Mouse (Mus musculus): ENCODE data around the gene Tbc1d22a.
"Not testable (repeated sequence)": the region's sequence is repeated elsewhere in the genome, so short reads cannot be mapped to it uniquely, and the experiment has no call there.

Tbc1d22a gene

DNA sequence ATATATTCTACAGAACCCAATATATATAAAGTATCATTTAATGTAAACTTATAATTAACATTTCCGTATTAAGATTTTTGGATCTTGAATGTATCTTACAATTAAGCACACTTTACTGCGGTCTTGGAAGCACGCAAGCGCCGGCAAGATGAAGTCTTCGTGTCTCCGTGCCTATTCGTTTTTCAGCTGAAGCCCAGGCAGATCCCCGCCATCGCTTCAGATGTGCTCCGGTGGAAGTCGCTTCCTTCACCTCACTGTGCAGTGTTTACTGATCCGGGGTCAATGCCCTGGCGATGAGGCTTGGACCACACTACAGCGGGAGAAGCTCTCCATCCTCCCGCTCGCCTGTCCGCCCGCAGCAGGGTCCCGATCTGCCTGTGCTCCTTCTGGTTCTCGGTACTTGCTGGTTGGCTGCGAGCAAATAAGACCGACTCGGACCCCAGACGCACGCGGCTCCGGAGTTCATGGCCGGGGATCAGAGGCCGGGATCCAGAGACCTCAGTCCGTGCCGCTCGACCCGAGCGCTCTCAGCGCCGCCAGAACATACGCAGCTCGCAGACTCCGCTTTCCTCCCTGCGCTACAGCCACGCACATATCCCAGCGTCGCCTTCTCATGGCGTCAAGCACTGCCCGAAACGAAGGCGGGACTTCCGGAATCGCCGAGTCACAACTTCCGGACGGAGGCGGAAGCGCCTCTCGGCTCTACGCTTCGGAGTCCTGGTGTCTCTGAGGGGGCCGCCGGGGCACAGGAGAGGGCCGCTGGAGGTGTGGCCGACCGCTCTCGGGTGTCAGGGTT, at the start of gene Tbc1d22a:
Gene Tbc1d22a, plus strand, starts transcription at position 707 of the 796 bp plus-strand sequence.
- DNase-seq (ENCODE audit: low read depth, low spot score), result peak; percentile 91

DNA sequence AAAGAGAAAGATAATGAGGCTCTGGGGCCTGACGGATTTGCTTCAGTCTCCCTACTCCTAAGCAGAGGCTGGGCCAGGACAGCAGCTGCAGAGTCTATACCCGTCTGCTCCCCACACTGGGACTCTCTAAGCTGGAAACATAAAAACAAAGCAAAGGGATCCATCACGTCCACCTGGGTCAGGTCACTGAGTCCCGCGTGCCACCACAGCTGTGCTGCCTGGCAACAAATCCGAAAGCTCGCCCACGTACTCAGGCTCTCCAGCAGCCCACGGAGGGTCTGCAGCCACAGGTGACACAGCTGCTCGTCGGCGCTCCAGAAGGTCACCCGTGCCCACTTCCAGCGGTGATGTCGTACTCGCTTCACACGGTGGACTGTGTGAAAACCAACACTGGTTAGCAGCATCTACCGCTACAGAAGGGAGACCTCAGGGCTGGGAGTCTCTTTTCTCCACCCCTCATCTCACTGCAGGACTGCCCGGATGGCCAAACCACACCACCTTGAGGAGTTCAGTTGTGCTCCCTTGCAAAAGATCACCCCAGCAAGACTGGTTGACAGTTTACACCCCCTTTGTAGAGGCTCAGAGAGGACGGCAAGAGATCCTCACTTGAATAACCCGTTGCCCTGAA, 49.4 kb upstream of the Tbc1d22a start:
- DNase-seq (ENCODE audit: low read depth, low spot score), result no peak

DNA sequence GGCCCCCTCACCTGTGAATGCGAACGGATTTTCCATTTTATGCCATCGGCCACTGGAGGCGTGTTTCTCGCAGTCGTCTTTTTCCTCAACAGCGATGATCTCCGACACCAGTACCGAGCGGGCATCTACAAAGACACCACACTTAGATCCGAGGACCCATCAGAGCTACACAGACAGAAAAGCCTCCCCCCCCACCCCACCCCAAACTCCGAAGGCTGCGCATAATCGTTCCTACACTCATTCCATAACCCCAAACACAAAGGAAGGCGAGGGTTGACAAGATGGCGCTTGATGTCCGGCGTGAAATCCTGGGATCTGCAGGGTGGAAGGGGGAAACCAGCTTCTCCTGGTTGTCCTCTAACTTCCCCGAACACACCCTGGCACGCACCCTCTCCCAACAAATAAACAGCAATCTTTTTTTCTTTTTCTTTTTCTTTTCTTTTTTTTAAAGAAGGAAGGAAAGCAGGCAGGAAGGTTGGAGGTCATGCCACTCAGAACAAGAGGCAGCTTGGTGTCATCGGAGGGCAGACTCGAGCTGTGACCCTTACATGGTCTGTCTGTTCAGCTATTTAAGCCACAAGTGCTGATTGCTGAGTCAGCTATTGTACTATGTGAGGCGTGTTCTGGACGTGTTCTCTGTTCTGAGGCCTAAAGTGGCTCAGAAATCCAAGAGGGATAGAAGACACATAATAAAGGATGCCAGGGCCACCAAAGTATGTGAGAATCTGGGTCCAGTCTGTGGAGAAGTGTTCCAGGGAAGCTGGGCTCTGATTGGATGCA, 48.3 kb upstream of the Tbc1d22a start:
- DNase-seq (ENCODE audit: low read depth, low spot score), result peak; percentile 43

DNA sequence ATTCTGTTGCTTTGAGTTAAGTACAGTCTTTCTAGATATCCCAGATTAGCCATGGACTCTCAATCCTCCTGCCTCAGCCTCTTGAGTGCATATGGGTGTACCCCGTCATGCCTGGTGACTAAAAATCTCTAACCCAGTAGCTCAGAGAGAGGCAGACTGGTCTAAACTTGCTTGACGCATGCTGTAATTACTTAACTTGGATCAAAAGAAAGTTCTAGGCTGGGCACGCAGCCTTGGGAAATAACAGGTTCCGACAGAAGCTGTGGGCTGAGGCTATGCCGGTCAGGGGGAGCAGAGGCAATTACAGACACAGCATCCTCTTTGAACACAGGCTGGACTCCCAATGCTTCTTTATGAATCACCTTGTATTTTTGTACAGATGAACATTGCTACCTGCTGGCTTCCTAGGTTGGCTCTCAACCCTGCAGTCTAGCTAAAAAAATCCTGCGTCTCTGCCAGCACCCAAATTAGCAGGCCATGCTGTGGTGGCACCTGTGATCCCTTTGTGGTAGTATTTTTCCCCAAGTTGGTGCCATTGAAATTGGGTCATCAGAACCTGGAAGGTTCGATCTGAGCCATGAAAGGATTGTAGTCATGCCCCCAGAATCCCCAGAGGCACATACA, 47.1 kb upstream of the Tbc1d22a start:
- DNase-seq (ENCODE audit: low read depth, low spot score), result no peak

DNA sequence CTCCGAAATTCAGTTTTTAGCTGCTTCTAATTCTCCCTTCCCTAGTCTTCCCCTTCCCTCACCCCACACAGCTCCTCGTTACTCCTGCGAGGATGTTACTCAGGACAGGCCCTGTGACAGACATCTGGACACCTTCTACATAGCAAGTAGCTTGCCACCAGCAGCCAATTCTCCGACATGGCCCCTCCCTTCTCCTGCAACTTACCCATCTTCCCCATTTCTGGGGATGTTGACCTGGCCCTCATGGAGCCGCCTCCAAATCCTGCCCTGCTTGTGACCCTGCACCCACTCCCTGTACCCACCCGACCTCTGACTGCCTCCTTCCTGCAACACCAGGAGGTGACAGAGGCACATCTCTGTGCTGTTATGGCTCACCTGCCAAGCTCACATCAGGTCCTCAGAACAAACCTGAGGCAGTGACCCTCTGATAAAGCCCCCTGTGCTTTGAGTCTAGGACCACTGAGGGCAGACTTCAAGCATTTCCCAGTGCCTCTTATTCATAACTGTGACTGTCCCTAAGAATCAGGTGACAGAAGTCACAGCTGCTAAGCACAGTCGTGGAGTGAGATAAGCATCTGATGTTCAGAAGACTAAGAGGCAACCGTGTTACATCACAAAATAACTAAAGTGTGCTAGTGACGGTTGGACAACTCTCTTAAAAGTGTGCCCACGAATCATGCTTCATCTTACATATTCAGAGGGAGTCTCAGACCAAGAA, 46.3 kb upstream of the Tbc1d22a start:
- DNase-seq (ENCODE audit: low read depth, low spot score), result no peak

DNA sequence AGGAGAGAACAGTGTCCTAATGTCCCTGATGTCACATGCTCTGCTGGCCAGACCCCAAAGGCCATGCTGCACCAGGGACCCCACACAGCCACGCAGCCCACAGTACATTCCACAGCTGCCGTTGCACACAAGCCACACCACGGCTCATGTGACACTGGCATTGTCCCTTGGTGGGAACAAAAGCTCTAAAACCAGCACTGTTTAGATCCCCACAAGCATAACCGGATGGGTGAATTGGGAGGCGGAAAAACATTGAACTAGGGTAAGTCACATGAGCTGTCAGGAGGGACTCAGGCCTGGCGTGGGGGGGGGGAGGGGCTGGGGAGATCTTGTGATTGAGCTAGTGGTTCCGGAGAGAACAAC, 45.8 kb upstream of the Tbc1d22a start:
- no peak for DNase-seq (ENCODE audit: low read depth, low spot score)

DNA sequence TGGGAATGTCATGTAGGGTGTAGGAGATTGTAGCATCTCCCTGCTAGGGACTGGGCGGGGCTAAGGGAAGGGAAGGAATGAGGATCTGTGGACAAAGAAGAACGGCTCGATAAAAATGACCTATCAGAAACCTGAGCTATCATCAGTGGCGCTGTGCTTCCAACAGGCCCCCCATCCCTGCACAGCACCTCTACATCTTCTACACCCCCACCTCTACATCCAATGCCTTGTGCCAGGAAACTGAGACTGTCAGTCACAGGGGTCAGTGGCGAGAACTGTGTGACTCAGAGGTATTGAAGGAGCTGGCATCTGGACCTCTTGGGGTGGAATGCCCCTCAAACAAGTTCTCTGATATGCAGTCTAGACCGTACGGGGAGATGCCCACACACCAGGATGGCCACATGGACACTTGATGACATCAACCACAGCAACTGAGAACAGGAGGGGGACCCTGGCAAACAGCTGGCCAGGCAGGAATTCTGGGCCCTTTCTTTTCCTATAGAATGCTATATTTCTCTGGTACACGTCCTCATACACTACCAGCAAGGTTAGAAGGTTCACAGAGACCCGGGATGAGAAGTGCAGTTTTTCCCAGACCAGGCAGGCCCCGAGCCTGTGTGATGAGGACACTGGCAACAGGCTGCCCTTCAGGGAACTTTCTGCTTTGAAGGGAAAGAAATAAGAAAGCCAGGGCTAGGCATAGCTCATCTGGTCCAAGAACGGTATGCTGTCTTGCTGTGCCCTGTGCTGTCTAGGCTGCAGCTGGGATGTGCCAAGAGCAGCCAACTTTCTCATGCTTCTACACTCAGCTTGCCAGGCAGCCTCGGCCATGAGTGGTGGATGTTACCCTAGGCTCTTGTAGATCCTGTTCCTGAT, 45.1 kb upstream of the Tbc1d22a start:
- no peak for DNase-seq (ENCODE audit: low read depth, low spot score)

DNA sequence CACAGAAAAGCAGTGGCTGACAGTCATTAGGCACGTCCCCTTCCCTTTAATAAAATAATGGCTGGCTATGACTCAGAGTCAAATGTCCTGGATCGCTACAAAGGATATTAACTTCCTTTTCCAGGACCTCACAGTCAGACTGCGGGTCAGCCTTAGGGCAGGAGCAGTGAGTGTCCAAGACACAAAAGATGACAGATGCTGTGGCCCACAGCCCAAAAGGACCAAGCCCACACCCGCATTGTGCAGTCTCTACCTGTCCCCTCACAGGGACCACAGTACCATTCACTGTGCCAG, 44.5 kb upstream of the Tbc1d22a start:
- DNase-seq (ENCODE audit: low read depth, low spot score), result no peak

DNA sequence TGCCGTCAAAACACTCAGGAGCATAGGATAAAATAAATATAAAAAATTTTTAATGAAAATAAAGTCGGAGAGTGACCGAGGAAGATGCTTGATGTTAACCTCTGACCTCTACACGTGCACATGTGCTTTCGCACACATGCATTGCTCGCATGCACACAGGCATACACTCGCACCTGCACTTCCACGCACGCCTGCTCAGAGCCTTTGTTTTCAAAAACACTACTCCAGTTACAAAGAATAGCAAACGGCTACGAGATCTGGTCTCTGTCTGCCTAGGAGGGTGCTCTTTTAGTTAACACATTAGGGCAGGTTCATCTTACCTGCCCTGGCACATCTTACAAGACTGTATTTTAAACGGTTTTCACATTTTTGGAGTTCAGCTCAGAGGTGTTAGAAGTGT, 42.9 kb upstream of the Tbc1d22a start:
- no peak for DNase-seq (ENCODE audit: low read depth, low spot score)

DNA sequence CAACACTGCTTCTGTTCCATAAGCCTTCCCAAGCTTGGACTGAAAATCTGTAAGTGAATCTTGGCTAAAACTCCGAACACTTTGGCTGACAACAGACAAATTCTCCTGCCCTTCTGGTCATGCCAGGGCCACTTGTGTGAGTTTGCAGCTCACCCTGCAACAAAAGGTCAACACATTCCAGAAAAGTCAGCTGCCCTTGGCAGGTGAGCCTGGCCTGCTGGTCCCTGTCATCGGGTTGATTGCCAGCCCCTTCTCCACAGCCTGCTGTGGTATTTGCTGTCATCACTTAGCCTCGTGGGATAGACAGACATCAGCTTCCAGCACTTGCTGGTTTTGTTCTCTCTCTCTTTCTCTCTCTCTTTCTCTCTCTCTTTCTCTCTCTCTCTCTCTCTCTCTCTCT, 42.1 kb upstream of the Tbc1d22a start:
- no peak for DNase-seq (ENCODE audit: low read depth, low spot score)

DNA sequence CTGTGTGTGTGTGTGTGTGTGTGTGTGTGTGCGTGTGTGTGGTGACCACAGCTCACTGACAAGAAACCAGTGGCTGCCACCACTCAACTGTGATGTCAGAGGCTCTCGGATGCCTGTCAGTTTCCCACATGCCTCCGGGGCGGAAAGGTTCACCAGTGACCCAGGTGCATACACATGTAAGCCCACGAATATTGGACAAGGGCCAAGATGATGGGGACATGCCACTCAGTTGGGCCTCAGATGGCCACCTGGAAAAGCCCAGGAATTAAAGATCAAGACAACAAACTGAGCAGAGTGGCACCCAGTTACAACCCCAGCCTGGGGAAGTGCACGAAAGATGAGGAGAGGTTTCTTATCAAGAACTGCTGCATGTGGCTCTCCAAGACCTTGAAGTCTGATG, 41.7 kb upstream of the Tbc1d22a start:
- DNase-seq (ENCODE audit: low read depth, low spot score), result no peak

DNA sequence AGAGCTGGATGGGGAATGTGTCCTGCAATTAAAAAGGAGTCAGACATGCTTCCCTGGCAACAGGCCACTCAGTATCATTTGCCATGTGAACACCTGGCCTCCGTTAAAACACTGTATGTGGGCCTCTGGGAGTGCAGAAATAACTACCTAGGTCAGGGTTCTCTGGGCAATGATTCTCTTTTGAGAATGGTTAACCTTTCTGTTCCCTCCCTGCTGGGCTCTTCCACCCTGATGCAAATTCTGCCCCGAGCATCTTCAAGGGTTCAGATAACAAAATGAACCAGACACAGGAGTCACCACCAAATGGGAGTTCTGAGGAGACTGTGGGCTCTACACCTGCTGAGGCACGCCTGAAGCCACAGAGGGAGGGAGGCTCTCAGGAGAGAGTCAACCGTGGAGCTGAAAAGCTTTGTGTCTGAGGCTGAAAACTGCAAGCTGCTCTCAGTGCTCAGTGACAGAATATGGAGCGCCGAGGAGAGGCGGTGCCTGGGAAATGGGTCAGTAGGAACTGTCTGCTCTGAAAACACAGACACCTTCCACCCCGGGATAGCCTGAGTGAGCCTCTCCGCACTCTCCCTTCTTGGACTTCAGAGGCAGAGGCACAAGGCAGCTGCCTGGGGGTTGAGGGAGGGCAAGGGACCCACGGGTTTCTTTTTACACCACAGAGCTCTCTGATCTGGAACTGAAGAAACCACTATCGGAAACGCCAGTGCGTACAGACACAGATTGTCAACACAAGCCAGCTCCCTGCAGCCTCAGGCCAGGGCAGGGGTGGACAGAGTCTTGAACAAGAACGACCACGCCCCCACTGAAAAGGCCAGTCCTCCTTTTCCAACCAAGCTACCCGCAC, 40.9 kb upstream of the Tbc1d22a start:
- DNase-seq (ENCODE audit: low read depth, low spot score), result no peak

DNA sequence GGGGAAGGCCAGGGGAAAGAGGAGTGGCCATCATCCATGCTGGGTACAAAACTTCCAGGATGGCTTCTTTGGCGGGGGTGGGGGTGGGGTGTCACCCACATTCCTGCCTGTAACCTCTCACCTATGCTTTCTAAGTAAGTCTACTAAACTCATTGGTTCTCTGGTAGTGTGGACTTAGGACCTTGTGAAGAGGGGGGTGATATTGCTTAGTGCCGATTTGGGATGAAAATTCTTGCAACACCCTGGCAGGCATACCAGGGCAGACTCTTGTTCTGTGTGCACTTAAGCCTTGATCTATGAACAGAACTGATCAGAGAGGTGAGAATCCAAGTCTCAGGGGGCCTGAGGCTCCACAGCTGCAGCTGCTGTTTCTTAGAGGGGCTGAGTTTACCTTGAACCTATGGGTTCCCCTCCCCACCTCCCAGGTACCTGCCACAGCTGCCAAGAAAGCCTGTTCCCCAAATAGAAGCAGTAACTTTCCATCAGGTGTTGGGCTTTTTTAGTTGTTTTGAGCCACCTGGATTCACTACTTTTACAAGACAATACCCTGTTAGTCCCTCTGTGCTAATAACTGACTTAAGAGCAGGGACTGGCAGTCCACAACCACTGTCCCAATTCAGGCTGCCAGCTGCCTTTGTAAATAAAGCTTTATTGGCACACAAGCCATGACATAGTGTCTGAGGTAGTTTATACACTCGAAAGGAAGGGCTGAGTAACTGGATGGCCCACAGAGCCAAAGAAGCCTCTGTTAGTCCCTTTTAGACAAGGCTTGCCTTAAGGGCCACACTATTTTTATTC, 38.8 kb upstream of the Tbc1d22a start:
- no peak for DNase-seq (ENCODE audit: low read depth, low spot score)

DNA sequence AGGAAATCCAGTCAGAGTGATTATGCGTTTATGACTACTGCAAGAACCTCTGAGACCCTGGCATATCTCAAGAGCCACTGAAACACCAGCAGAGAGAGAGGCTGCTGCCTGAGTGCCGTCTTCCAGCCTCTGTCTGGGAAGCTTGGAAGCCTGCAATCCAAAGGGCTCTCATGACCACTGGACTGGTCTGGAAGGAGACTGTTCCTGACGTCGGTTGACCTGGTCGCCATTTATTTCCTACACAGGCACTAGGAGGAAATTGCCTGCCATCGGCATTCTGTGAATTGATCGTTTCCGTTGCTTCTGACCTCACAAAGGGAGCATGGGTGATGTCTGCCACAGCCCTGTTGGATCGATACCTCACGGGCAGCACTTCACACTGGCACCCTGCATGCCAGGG, 38.1 kb upstream of the Tbc1d22a start:
- DNase-seq (ENCODE audit: low read depth, low spot score), result no peak

DNA sequence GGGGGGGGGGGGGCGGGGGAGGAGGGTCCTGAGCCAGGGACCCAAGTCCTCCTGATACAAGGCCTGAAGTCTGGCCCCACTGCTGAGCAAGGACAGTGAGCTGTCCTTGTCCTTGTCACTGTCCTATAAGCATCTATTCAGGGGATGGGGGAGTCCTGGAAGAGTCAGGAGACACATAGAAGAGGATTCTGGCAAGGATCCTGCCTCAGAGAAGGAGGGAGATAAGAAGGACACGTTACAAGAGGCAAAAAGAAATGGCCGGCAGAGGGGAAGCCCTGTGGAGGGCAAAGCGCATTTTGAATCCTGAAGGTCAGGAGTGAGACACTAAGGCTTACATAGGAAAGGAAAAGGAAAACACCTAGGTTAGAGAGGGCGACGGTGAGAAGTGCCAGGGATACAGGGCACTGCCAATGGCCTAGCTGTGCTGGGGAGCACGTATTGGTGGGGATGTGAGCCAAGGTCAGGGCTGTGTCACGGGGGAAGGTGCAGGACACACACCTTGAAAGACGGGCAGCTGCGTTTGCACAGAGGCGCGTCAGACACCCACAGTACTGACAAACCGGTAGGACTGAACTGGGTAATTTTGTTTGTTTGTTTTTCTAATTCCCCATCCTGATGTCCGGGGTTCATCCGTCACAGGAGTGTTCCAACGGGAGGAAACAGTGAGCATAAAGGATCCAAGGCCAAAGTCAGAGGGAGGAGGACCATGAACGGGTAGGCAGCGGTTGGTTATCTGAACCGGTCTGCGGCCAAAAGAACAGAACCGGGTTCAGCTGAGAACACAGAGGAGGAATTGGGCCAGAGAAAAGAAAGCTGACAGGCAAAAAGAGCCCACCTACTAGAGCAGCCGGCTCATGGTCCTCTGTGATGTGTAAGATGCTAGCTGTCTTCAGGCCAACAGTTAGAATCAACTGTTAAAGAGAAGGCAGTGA, 37.2 kb upstream of the Tbc1d22a start:
- no peak for DNase-seq (ENCODE audit: low read depth, low spot score)

DNA sequence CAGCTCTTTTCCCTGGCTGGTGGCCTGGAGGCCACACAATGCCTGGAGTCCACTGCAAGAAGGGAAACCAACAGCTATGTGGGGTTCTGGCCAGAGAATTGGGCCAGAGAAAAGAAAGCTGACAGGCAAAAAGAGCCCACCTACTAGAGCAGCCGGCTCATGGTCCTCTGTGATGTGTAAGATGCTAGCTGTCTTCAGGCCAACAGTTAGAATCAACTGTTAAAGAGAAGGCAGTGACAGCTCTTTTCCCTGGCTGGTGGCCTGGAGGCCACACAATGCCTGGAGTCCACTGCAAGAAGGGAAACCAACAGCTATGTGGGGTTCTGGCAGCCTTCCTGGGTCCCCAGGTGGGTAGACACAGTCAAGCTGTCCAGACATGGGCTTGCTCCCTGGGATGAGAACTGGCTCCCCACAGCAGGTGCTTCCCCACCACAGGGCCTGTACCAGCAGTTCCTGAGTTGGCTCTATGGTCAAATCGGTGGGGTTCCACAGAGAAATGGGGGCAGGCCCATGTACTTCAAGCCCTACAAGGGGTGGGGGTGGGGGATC, 36.5 kb upstream of the Tbc1d22a start:
- not testable (repeated sequence) for DNase-seq (ENCODE audit: low read depth, low spot score)

DNA sequence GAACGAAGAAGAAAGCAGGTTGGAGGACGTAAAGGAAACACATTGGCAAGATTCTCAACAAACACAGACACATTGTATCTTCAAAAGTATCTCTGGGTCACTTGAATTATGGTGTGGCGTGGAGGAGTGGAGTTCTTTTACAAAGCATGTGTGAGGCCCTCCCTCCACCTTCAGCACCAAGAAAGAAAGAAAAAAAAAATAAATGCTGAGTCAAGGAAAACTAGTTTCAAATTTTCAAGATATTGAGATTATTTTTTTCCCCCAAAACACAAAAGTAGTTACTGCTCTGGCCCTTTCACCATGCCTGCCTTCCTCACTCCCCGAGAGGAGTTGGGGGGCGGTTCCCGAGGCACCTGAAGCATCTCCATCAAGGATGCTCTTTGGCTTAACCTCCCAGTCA, 35.7 kb upstream of the Tbc1d22a start:
- DNase-seq (ENCODE audit: low read depth, low spot score), result no peak

DNA sequence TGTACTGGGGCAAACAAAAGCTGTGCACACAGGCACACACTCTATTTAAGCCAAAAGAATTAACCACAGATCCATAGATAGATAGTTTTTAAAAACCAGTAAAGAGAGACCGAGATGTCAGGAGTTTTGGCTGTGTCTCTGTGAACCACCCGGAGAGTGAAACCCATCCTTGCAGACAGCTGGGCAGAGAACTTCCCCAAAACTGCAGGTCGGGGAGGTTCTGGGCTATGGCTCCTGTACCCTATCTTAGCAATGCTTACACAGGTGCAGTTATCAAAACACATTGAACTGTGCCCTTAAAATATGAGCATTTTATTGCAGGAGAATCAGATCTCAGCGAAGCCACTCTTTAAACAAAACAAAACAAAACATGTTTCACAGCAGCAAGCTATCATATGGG, 33.8 kb upstream of the Tbc1d22a start:
- no peak for DNase-seq (ENCODE audit: low read depth, low spot score)

Measured in ES-CJ7 (cell line).